Mouse (Mus musculus): ENCODE data around the gene Vamp5.

DNA sequence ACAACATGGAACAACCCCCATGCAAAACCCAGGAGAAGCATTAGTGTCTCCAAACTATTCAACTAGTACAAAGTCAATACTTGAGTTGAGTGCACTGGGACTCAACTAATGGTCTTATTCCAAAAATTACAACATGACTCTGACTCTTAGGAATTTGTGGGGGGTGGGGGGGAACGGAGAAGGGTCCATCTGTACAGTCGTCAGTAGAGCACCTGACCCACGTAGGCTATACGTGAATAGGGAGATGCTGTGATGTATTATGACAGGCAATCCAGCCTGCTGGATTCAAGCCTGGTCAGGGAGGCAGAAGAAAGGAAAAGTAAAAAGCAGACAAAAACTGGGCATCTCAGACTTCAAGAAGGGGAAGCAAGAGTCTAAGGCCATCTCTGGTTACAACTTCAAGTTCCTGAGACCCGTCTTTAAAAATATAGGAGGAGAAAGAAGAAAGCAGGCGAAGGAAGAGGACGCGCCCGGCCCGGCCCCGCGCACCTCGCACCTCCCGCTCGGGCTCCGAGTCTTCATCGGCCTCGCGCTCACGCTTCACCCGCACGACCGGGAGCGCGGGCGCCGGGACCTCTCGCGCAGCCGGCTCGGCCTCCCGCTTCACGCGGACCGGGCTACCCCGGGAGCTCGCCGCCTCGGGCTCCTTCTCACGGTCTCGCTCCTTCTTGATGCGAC is 35.7 kb downstream of the Vamp5 start:
- no peak for TF ChIP-seq MAFK (IDR thresholded peaks at IDR 0.05; ENCODE audit: insufficient read depth, low read depth, low read length)
- no peak for TF ChIP-seq CHD2 (IDR thresholded peaks at IDR 0.05; ENCODE audit: low read depth, low read length)
- TF ChIP-seq ZNF384 (IDR thresholded peaks at IDR 0.05; ENCODE audit: low read depth, low read length), result no peak
- TF ChIP-seq HCFC1 (IDR thresholded peaks at IDR 0.05; ENCODE audit: borderline replicate concordance, insufficient read depth, low read length), result no peak; the same call in 1 of the 2 replicates
- no peak for TF ChIP-seq ZC3H11A (IDR thresholded peaks at IDR 0.05; ENCODE audit: borderline replicate concordance, low read depth, low read length)

Measured in ES-E14 (cell line).